Mouse (Mus musculus): Measurements from ENCODE around the gene Gzmk. TPM values are rescaled to one million over a fixed set of nuclear protein-coding genes. Genes with fewer than 3 reads are reported as not detected.

The Gzmk gene
- total and polyA plus RNA-seq, 3 experiments: not detected

GRCm38 (mm10) chr13:113265257-113265656, 39.5 kb upstream of the Gzmk start:
- Histone ChIP-seq H3K27ac (ENCODE audit: control insufficient read depth, low read depth, low read length) (no peak overlapping the region), H3K27me3 (ENCODE audit: control insufficient read depth in 1 of 2, insufficient read depth in 2 of 2, low read length in 2 of 2) (no peaks in the 10 kb centered on the region), H3K4me1 (ENCODE audit: control insufficient read depth in 1 of 2, insufficient read depth in 2 of 2, low read length in 2 of 2) (no peaks in the 10 kb centered on the region), H3K36me3 (ENCODE audit: control insufficient read depth in 1 of 2, insufficient read depth in 2 of 2, low read length in 2 of 2) (no peaks in the 10 kb centered on the region), H3K9me3 (replicated peaks; ENCODE audit: insufficient read depth, low read length) (no peaks in the 10 kb centered on the region), H3K4me3 (ENCODE audit: control insufficient read depth in 1 of 2, insufficient read depth in 1 of 2, low read depth in 2 of 2, low read length in 2 of 2) (no peak overlapping the region), H3K9ac (ENCODE audit: control insufficient read depth, low read depth, low read length, poor library complexity, severe bottlenecking) (no peak overlapping the region), H3K79me2 (ENCODE audit: control insufficient read depth, insufficient read depth, low read length, poor library complexity) (no peaks in the 10 kb centered on the region)
- TF ChIP-seq TAL1 (IDR thresholded peaks at IDR 0.05; ENCODE audit: low read length) (no peak), NRF1 (IDR thresholded peaks at IDR 0.05; ENCODE audit: insufficient read depth, low read depth, low read length, poor library complexity, severe bottlenecking) (no peak), GATA1 (IDR thresholded peaks at IDR 0.05; ENCODE audit: low read depth, low read length) (no peak), ETS1 (IDR thresholded peaks at IDR 0.05; ENCODE audit: low read depth, low read length) (no peak), USF1 (IDR thresholded peaks at IDR 0.05; ENCODE audit: low read depth, low read length) (no peak), MAX (IDR thresholded peaks at IDR 0.05; ENCODE audit: low read length) (no peak), USF2 (IDR thresholded peaks at IDR 0.05; ENCODE audit: borderline replicate concordance in 1 of 2, insufficient read depth in 1 of 2, low read depth in 1 of 2, low read length in 2 of 2) (no peak), GABPA (IDR thresholded peaks at IDR 0.05; ENCODE audit: low read depth, low read length) (no peak), CTCF (IDR thresholded peaks at IDR 0.05 in 2 of 3, conservative IDR thresholded peaks at IDR 0.05 in 1 of 3; ENCODE audit: control insufficient read depth in 1 of 3, insufficient read depth in 1 of 3, low read depth in 2 of 3, low read length in 3 of 3, poor library complexity in 1 of 3, severe bottlenecking in 1 of 3) (peak in 2 of 3 experiments; percentile 29 to 34; a peak in 4 of 6 replicates), CHD1 (IDR thresholded peaks at IDR 0.05; ENCODE audit: low read depth, low read length) (no peak), EP300 (IDR thresholded peaks at IDR 0.05; ENCODE audit: low read depth in 1 of 2, low read length in 2 of 2) (no peak), ZMIZ1 (IDR thresholded peaks at IDR 0.05; ENCODE audit: low read depth, low read length) (no peak), RCOR1 (IDR thresholded peaks at IDR 0.05; ENCODE audit: low read depth, low read length) (no peak), SMC3 (IDR thresholded peaks at IDR 0.05; ENCODE audit: low read depth, low read length) (no peak), RAD21 (IDR thresholded peaks at IDR 0.05; ENCODE audit: low read depth, low read length) (peak; percentile 7; the same call in 1 of the 2 replicates)
- DNase-seq (ENCODE audit: low read depth, low spot score): no peak

GRCm38 (mm10) chr13:113262822-113263221, 37.1 kb upstream of the Gzmk start:
- Histone ChIP-seq H3K9me3 (replicated peaks; ENCODE audit: insufficient read depth, low read length) (no peaks in the 10 kb centered on the region), H3K4me3 (ENCODE audit: control insufficient read depth in 1 of 2, insufficient read depth in 1 of 2, low read depth in 2 of 2, low read length in 2 of 2) (no peak overlapping the region), H3K9ac (ENCODE audit: control insufficient read depth, low read depth, low read length, poor library complexity, severe bottlenecking) (no peak overlapping the region), H3K27me3 (ENCODE audit: control insufficient read depth in 1 of 2, insufficient read depth in 2 of 2, low read length in 2 of 2) (no peaks in the 10 kb centered on the region), H3K27ac (ENCODE audit: control insufficient read depth, low read depth, low read length) (no peak overlapping the region), H3K36me3 (ENCODE audit: control insufficient read depth in 1 of 2, insufficient read depth in 2 of 2, low read length in 2 of 2) (no peaks in the 10 kb centered on the region), H3K79me2 (ENCODE audit: control insufficient read depth, insufficient read depth, low read length, poor library complexity) (no peaks in the 10 kb centered on the region), H3K4me1 (ENCODE audit: control insufficient read depth in 1 of 2, insufficient read depth in 2 of 2, low read length in 2 of 2) (no peaks in the 10 kb centered on the region)
- TF ChIP-seq CTCF (IDR thresholded peaks at IDR 0.05 in 2 of 3, conservative IDR thresholded peaks at IDR 0.05 in 1 of 3; ENCODE audit: control insufficient read depth in 1 of 3, insufficient read depth in 1 of 3, low read depth in 2 of 3, low read length in 3 of 3, poor library complexity in 1 of 3, severe bottlenecking in 1 of 3): no peak
- TF ChIP-seq SIN3A (IDR thresholded peaks at IDR 0.05; ENCODE audit: low read length): no peak
- TF ChIP-seq KAT2A (conservative IDR thresholded peaks at IDR 0.05; ENCODE audit: low read depth, low read length): no peak
- TF ChIP-seq TBP (IDR thresholded peaks at IDR 0.05; ENCODE audit: low read depth, low read length): no peak
- TF ChIP-seq GATA1 (IDR thresholded peaks at IDR 0.05; ENCODE audit: low read depth, low read length): no peak
- TF ChIP-seq UBTF (IDR thresholded peaks at IDR 0.05; ENCODE audit: borderline replicate concordance, insufficient read depth, low read depth, low read length): no peak
- no peak for TF ChIP-seq GABPA (IDR thresholded peaks at IDR 0.05; ENCODE audit: low read depth, low read length)
- no peak for TF ChIP-seq RAD21 (IDR thresholded peaks at IDR 0.05; ENCODE audit: low read depth, low read length)
- no peak for TF ChIP-seq POLR2A (IDR thresholded peaks at IDR 0.05; ENCODE audit: control insufficient read depth in 1 of 2, insufficient read depth in 1 of 2, low read depth in 1 of 2, low read length in 2 of 2, poor library complexity in 1 of 2)
- no peak for TF ChIP-seq ZMIZ1 (IDR thresholded peaks at IDR 0.05; ENCODE audit: low read depth, low read length)
- no peak for DNase-seq (ENCODE audit: low read depth, low spot score)
